Mouse (Mus musculus): ENCODE data around the gene Bmpr1a. TPM values are rescaled to one million over a fixed set of nuclear protein-coding genes. Genes with fewer than 3 reads are reported as not detected.

Gene Bmpr1a
- total and polyA plus RNA-seq, 2 experiments from 2014 or later: 20.6 to 52.5 TPM

- no peak for DNase-seq (ENCODE audit: low spot score)
- Histone ChIP-seq H3K27ac (peak overlapping the region; percentile 15; the same call in 1 of the 2 replicates), H3K9me3 (ENCODE audit: low read length) (no peaks in the 10 kb centered on the region), H3K4me1 (ENCODE audit: insufficient read depth, low read length) (no peaks in the 10 kb centered on the region), H3K36me3 (ENCODE audit: insufficient read depth, low read length) (no peaks in the 10 kb centered on the region), H3K27me3 (ENCODE audit: insufficient read depth, low read length) (no peaks in the 10 kb centered on the region), H3K9ac (replicated peaks; ENCODE audit: low read length) (no peak overlapping the region), H3K4me3 (ENCODE audit: low read length) (no peak overlapping the region), H3K4me2 (ENCODE audit: low read depth, low read length) (no peak overlapping the region)
- TF ChIP-seq CTCF (IDR thresholded peaks at IDR 0.05; ENCODE audit: low read depth): no peak
- ATAC-seq: no peak
- WGBS: 80% methylated on average over 2 of the region's 2 CpGs
These were observed 13.2 kb downstream of the Bmpr1a start for GRCm38 (mm10) chr14:34489928-34490327.

DNA sequence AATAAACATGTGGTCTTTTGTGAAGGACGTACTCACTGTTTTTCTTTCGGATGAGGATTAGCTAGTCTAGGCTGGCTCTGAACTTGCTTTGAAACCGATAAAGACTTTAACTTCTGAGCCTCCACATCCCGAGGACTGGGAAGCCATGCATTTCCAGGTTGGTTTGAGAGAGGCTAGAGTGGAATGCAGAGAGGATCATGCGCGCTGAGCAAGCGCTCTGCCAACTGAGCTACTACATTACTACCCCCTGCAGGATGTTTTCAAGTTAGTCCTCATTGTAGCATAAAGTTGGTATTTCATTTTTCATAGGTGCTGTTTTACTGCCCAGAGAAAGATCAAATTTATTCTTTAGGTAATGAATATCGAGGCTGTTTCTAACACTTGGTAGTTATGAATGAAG lies 17.0 kb downstream of the Bmpr1a start:
- Histone ChIP-seq H3K9ac (replicated peaks; ENCODE audit: low read length) (no peak overlapping the region), H3K4me1 (ENCODE audit: insufficient read depth, low read length) (no peaks in the 10 kb centered on the region), H3K4me2 (ENCODE audit: low read depth, low read length) (no peak overlapping the region), H3K27ac (no peak overlapping the region), H3K27me3 (ENCODE audit: insufficient read depth, low read length) (no peaks in the 10 kb centered on the region), H3K36me3 (ENCODE audit: insufficient read depth, low read length) (no peaks in the 10 kb centered on the region), H3K9me3 (ENCODE audit: low read length) (no peaks in the 10 kb centered on the region), H3K4me3 (ENCODE audit: low read length) (no peak overlapping the region)
- DNase-seq (ENCODE audit: low spot score) (no peak), ATAC-seq (no peak)
- no peak for TF ChIP-seq CTCF (IDR thresholded peaks at IDR 0.05; ENCODE audit: low read depth)
- WGBS: 51% methylated on average over 8 of the region's 8 CpGs

DNA sequence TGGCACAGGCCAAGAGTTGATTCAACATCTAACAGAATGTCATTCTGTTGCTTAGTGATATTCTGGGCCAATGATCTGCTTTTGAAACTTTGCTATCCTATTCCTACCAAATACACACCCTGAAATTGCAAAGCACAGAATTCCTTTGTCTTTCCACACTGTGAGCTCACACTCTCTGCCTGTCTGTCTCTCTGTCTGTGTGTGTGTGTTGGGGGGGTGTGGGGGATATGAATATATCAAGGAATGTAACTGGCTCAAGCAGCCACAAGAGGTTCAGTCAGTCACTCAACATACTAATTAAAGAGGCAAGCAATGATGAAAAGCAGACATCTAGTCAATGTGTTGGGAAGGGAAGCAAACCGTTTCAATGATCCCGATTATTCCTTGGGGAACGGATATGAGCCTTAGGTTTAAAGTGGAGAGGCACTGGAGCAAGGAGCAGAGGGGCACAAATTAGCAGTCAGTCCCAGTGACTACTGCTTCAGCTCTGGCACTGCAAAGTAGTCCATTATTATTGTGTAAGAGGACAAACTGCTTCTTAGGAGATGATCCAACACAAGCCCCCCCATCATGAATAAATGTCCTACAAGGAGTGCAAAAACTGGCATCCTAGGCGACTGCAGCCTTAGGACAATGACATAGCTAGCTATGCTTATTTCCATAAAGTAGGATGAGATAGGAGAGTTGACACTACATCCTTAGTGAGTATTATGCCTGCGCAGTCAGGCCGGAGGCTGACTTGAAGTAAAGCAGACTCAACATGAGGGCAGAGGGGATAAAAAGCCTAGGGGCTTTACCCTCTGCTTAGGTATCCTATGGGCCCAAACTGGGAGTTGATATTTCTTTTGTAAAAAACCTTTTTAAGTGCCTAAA lies 19.4 kb downstream of the Bmpr1a start:
- ATAC-seq (peak; percentile 86), DNase-seq (ENCODE audit: low spot score) (peak; percentile 27)
- WGBS: 43% methylated on average over 6 of the region's 6 CpGs
- Histone ChIP-seq H3K4me3 (ENCODE audit: low read length) (no peak overlapping the region), H3K27ac (peak overlapping the region; percentile 60), H3K4me1 (ENCODE audit: insufficient read depth, low read length) (no peaks in the 10 kb centered on the region), H3K27me3 (ENCODE audit: insufficient read depth, low read length) (no peaks in the 10 kb centered on the region), H3K36me3 (ENCODE audit: insufficient read depth, low read length) (no peaks in the 10 kb centered on the region), H3K9me3 (ENCODE audit: low read length) (no peaks in the 10 kb centered on the region), H3K4me2 (ENCODE audit: low read depth, low read length) (no peak overlapping the region), H3K9ac (replicated peaks; ENCODE audit: low read length) (no peak overlapping the region)
- TF ChIP-seq CTCF (IDR thresholded peaks at IDR 0.05; ENCODE audit: low read depth): no peak

- Histone ChIP-seq H3K9ac (replicated peaks; ENCODE audit: low read length) (no peak overlapping the region), H3K4me1 (ENCODE audit: insufficient read depth, low read length) (no peaks in the 10 kb centered on the region), H3K36me3 (ENCODE audit: insufficient read depth, low read length) (no peaks in the 10 kb centered on the region), H3K27me3 (ENCODE audit: insufficient read depth, low read length) (no peaks in the 10 kb centered on the region), H3K4me2 (ENCODE audit: low read depth, low read length) (no peak overlapping the region), H3K27ac (no peak overlapping the region), H3K9me3 (ENCODE audit: low read length) (no peaks in the 10 kb centered on the region), H3K4me3 (ENCODE audit: low read length) (no peak overlapping the region)
- DNase-seq (ENCODE audit: low spot score) (no peak), ATAC-seq (no peak)
- no peak for TF ChIP-seq CTCF (IDR thresholded peaks at IDR 0.05; ENCODE audit: low read depth)
These were observed 31.6 kb downstream of the Bmpr1a start for GRCm38 (mm10) chr14:34471591-34471990.

- Histone ChIP-seq H3K27ac (no peak overlapping the region), H3K9ac (replicated peaks; ENCODE audit: low read length) (no peak overlapping the region), H3K9me3 (ENCODE audit: low read length) (no peaks in the 10 kb centered on the region), H3K4me2 (ENCODE audit: low read depth, low read length) (no peak overlapping the region), H3K4me1 (ENCODE audit: insufficient read depth, low read length) (no peaks in the 10 kb centered on the region), H3K4me3 (ENCODE audit: low read length) (no peak overlapping the region), H3K36me3 (ENCODE audit: insufficient read depth, low read length) (no peaks in the 10 kb centered on the region), H3K27me3 (ENCODE audit: insufficient read depth, low read length) (no peaks in the 10 kb centered on the region)
- 32% methylated on average over 3 of the region's 3 CpGs for WGBS
- no peak for TF ChIP-seq CTCF (IDR thresholded peaks at IDR 0.05; ENCODE audit: low read depth)
- DNase-seq (ENCODE audit: low spot score) (peak; percentile 43), ATAC-seq (no peak)
These were observed 36.9 kb downstream of the Bmpr1a start for GRCm38 (mm10) chr14:34466291-34466690.

GRCm38 (mm10) chr14:34459386-34459785 lies 43.8 kb downstream of the Bmpr1a start:
- H3K27me3 ChIP-seq (ENCODE audit: insufficient read depth, low read length): no peaks in the 10 kb centered on the region
- ATAC-seq (no peak), DNase-seq (ENCODE audit: low spot score) (no peak)
- no peak for TF ChIP-seq CTCF (IDR thresholded peaks at IDR 0.05; ENCODE audit: low read depth)
- 83% methylated on average over 2 of the region's 2 CpGs for WGBS
- H3K27ac ChIP-seq: no peak overlapping the region
- no peak overlapping the region for H3K4me3 ChIP-seq (ENCODE audit: low read length)
- no peaks in the 10 kb centered on the region for H3K4me1 ChIP-seq (ENCODE audit: insufficient read depth, low read length)
- H3K9me3 ChIP-seq (ENCODE audit: low read length): no peaks in the 10 kb centered on the region
- H3K36me3 ChIP-seq (ENCODE audit: insufficient read depth, low read length): no peaks in the 10 kb centered on the region
- no peak overlapping the region for H3K4me2 ChIP-seq (ENCODE audit: low read depth, low read length)
- H3K9ac ChIP-seq (replicated peaks; ENCODE audit: low read length): no peak overlapping the region

GRCm38 (mm10) chr14:34458880-34459279 lies 44.3 kb downstream of the Bmpr1a start:
- peak; percentile 79 for TF ChIP-seq CTCF (IDR thresholded peaks at IDR 0.05; ENCODE audit: low read depth)
- peak; percentile 79; the same call in 1 of the 2 replicates for ATAC-seq

More at GRCm38 (mm10) chr14:34458880-34459279, 44.3 kb downstream of the Bmpr1a start:
- H3K9me3 ChIP-seq (ENCODE audit: low read length): no peaks in the 10 kb centered on the region
- H3K27ac ChIP-seq: no peak overlapping the region
- no peak overlapping the region for H3K4me3 ChIP-seq (ENCODE audit: low read length)
- no peaks in the 10 kb centered on the region for H3K36me3 ChIP-seq (ENCODE audit: insufficient read depth, low read length)
- H3K4me2 ChIP-seq (ENCODE audit: low read depth, low read length): no peak overlapping the region
- no peak overlapping the region for H3K9ac ChIP-seq (replicated peaks; ENCODE audit: low read length)
- 70% methylated on average over 1 of the region's 1 CpGs for WGBS
- no peaks in the 10 kb centered on the region for H3K4me1 ChIP-seq (ENCODE audit: insufficient read depth, low read length)
- H3K27me3 ChIP-seq (ENCODE audit: insufficient read depth, low read length): no peaks in the 10 kb centered on the region
- DNase-seq (ENCODE audit: low spot score): peak; percentile 81

Measured in hindbrain, postnatal 0 days (tissue).